Mouse (Mus musculus): Measurements from ENCODE around the gene Zswim8. TPM values are rescaled to one million over a fixed set of nuclear protein-coding genes. Genes with fewer than 3 reads are reported as not detected.
A peak's percentile ranks its signal among the peaks of the same experiment; 100 is the strongest.
"Not testable (repeated sequence)": the region's sequence is repeated elsewhere in the genome, so short reads cannot be mapped to it uniquely, and the experiment has no call there.

Gene Zswim8
- polyA plus RNA-seq, 1 experiment from 2014 or later, result 21.6 TPM

- Histone ChIP-seq H3K4me3 (ENCODE audit: low read depth, low read length) (peak overlapping the region; percentile 63), H3K4me2 (ENCODE audit: low read depth, low read length) (peak overlapping the region; percentile 58), H3K27ac (replicated peaks; ENCODE audit: low read depth, low read length) (0 out of 2 replicates have a peak overlapping the region, but pooled peaks have one; percentile 59), H3K9ac (replicated peaks; ENCODE audit: low read length) (peak overlapping the region; percentile 79)
- H3K36me3 ChIP-seq (replicated peaks; ENCODE audit: control insufficient read depth, insufficient read depth, low read depth, low read length); DNase-seq (ENCODE audit: low spot score); ATAC-seq (replicated peaks; ENCODE audit: insufficient number of reproducible peaks, low FRiP score, low TSS enrichment, low read depth); H3K9me3 ChIP-seq (replicated peaks; ENCODE audit: control insufficient read depth, low read length); H3K4me1 ChIP-seq (ENCODE audit: control insufficient read depth, insufficient read depth, low read length); H3K27me3 ChIP-seq (ENCODE audit: control insufficient read depth, insufficient read depth, low read length): not testable (repeated sequence)
- 15% methylated on average over 7 of the region's 8 CpGs for WGBS
Observed at GRCm38 (mm10) chr14:20703461-20703860, 3.9 kb upstream of the Zswim8 start.

- Histone ChIP-seq H3K27me3 (ENCODE audit: control insufficient read depth, insufficient read depth, low read length) (no peaks in the 10 kb centered on the region), H3K9me3 (replicated peaks; ENCODE audit: control insufficient read depth, low read length) (no peaks in the 10 kb centered on the region), H3K27ac (replicated peaks; ENCODE audit: low read depth, low read length) (no peak overlapping the region), H3K4me2 (ENCODE audit: low read depth, low read length) (peak overlapping the region; percentile 65), H3K36me3 (replicated peaks; ENCODE audit: control insufficient read depth, insufficient read depth, low read depth, low read length) (peaks cover 7% of the 10 kb centered on the region), H3K4me3 (ENCODE audit: low read depth, low read length) (peak overlapping the region; percentile 94), H3K4me1 (ENCODE audit: control insufficient read depth, insufficient read depth, low read length) (no peaks in the 10 kb centered on the region; the same call in 1 of the 2 replicates), H3K9ac (replicated peaks; ENCODE audit: low read length) (peak overlapping the region; percentile 93)
- WGBS, result 12% methylated on average over 10 of the region's 10 CpGs
- ATAC-seq (replicated peaks; ENCODE audit: insufficient number of reproducible peaks, low FRiP score, low TSS enrichment, low read depth) (no peak), DNase-seq (ENCODE audit: low spot score) (no peak)
Observed at GRCm38 (mm10) chr14:20708239-20708638, 887 bp downstream of the Zswim8 start.

GRCm38 (mm10) chr14:20713832-20714231, 6.5 kb downstream of the Zswim8 start:
- H3K4me2 ChIP-seq (ENCODE audit: low read depth, low read length), result no peak overlapping the region
- DNase-seq (ENCODE audit: low spot score), result no peak
- H3K27ac ChIP-seq (replicated peaks; ENCODE audit: low read depth, low read length), result no peak overlapping the region
- 80% methylated on average over 11 of the region's 11 CpGs for WGBS
- no peak for ATAC-seq (replicated peaks; ENCODE audit: insufficient number of reproducible peaks, low FRiP score, low TSS enrichment, low read depth)
- peaks cover 33% of the 10 kb centered on the region for H3K36me3 ChIP-seq (replicated peaks; ENCODE audit: control insufficient read depth, insufficient read depth, low read depth, low read length)
- no peaks in the 10 kb centered on the region for H3K27me3 ChIP-seq (ENCODE audit: control insufficient read depth, insufficient read depth, low read length)
- H3K9ac ChIP-seq (replicated peaks; ENCODE audit: low read length), result no peak overlapping the region
- no peak overlapping the region for H3K4me3 ChIP-seq (ENCODE audit: low read depth, low read length)
- no peaks in the 10 kb centered on the region for H3K9me3 ChIP-seq (replicated peaks; ENCODE audit: control insufficient read depth, low read length)
- H3K4me1 ChIP-seq (ENCODE audit: control insufficient read depth, insufficient read depth, low read length), result no peaks in the 10 kb centered on the region; the same call in 1 of the 2 replicates

GRCm38 (mm10) chr14:20718443-20718842, 11.1 kb downstream of the Zswim8 start:
- Histone ChIP-seq H3K27ac (replicated peaks; ENCODE audit: low read depth, low read length) (no peak overlapping the region), H3K36me3 (replicated peaks; ENCODE audit: control insufficient read depth, insufficient read depth, low read depth, low read length) (peaks cover 33% of the 10 kb centered on the region), H3K27me3 (ENCODE audit: control insufficient read depth, insufficient read depth, low read length) (no peaks in the 10 kb centered on the region), H3K9me3 (replicated peaks; ENCODE audit: control insufficient read depth, low read length) (no peaks in the 10 kb centered on the region), H3K4me3 (ENCODE audit: low read depth, low read length) (no peak overlapping the region), H3K4me1 (ENCODE audit: control insufficient read depth, insufficient read depth, low read length) (no peaks in the 10 kb centered on the region), H3K9ac (replicated peaks; ENCODE audit: low read length) (no peak overlapping the region), H3K4me2 (ENCODE audit: low read depth, low read length) (no peak overlapping the region)
- ATAC-seq (replicated peaks; ENCODE audit: insufficient number of reproducible peaks, low FRiP score, low TSS enrichment, low read depth) (no peak), DNase-seq (ENCODE audit: low spot score) (no peak)
- 90% methylated on average over 10 of the region's 10 CpGs for WGBS

- ATAC-seq (replicated peaks; ENCODE audit: insufficient number of reproducible peaks, low FRiP score, low TSS enrichment, low read depth), result no peak
- Histone ChIP-seq H3K4me1 (ENCODE audit: control insufficient read depth, insufficient read depth, low read length) (no peaks in the 10 kb centered on the region), H3K27me3 (ENCODE audit: control insufficient read depth, insufficient read depth, low read length) (no peaks in the 10 kb centered on the region), H3K36me3 (replicated peaks; ENCODE audit: control insufficient read depth, insufficient read depth, low read depth, low read length) (peaks cover 27% of the 10 kb centered on the region), H3K9me3 (replicated peaks; ENCODE audit: control insufficient read depth, low read length) (no peaks in the 10 kb centered on the region), H3K27ac (replicated peaks; ENCODE audit: low read depth, low read length) (no peak overlapping the region), H3K4me3 (ENCODE audit: low read depth, low read length) (no peak overlapping the region), H3K9ac (replicated peaks; ENCODE audit: low read length) (no peak overlapping the region), H3K4me2 (ENCODE audit: low read depth, low read length) (no peak overlapping the region)
- WGBS, result 91% methylated on average over 12 of the region's 12 CpGs
- no peak for DNase-seq (ENCODE audit: low spot score)
Observed at GRCm38 (mm10) chr14:20719767-20720166, 12.4 kb downstream of the Zswim8 start.

GRCm38 (mm10) chr14:20721371-20721770, 14.0 kb downstream of the Zswim8 start:
- no peak overlapping the region for H3K9ac ChIP-seq (replicated peaks; ENCODE audit: low read length)
- no peaks in the 10 kb centered on the region for H3K9me3 ChIP-seq (replicated peaks; ENCODE audit: control insufficient read depth, low read length)
- H3K27ac ChIP-seq (replicated peaks; ENCODE audit: low read depth, low read length), result no peak overlapping the region
- ATAC-seq (replicated peaks; ENCODE audit: insufficient number of reproducible peaks, low FRiP score, low TSS enrichment, low read depth), result 0 out of 2 replicates have a peak, but pooled peaks have one; percentile 42
- H3K4me1 ChIP-seq (ENCODE audit: control insufficient read depth, insufficient read depth, low read length), result no peaks in the 10 kb centered on the region
- H3K27me3 ChIP-seq (ENCODE audit: control insufficient read depth, insufficient read depth, low read length), result no peaks in the 10 kb centered on the region
- no peak overlapping the region for H3K4me2 ChIP-seq (ENCODE audit: low read depth, low read length)
- no peak for DNase-seq (ENCODE audit: low spot score)
- peaks cover 18% of the 10 kb centered on the region for H3K36me3 ChIP-seq (replicated peaks; ENCODE audit: control insufficient read depth, insufficient read depth, low read depth, low read length)
- no peak overlapping the region for H3K4me3 ChIP-seq (ENCODE audit: low read depth, low read length)
- WGBS, result 90% methylated on average over 4 of the region's 4 CpGs

- whole genome bisulfite sequencing, result 94% methylated on average over 12 of the region's 12 CpGs
- H3K27me3 ChIP-seq (ENCODE audit: control insufficient read depth, insufficient read depth, low read length), result no peaks in the 10 kb centered on the region
- peaks cover 18% of the 10 kb centered on the region for H3K36me3 ChIP-seq (replicated peaks; ENCODE audit: control insufficient read depth, insufficient read depth, low read depth, low read length)
- DNase-seq (ENCODE audit: low spot score) (no peak), ATAC-seq (replicated peaks; ENCODE audit: insufficient number of reproducible peaks, low FRiP score, low TSS enrichment, low read depth) (no peak)
- H3K9ac ChIP-seq (replicated peaks; ENCODE audit: low read length), result no peak overlapping the region
- H3K9me3 ChIP-seq (replicated peaks; ENCODE audit: control insufficient read depth, low read length), result no peaks in the 10 kb centered on the region
- no peak overlapping the region for H3K27ac ChIP-seq (replicated peaks; ENCODE audit: low read depth, low read length)
- no peaks in the 10 kb centered on the region for H3K4me1 ChIP-seq (ENCODE audit: control insufficient read depth, insufficient read depth, low read length)
- no peak overlapping the region for H3K4me3 ChIP-seq (ENCODE audit: low read depth, low read length)
- no peak overlapping the region for H3K4me2 ChIP-seq (ENCODE audit: low read depth, low read length)
Observed at GRCm38 (mm10) chr14:20723006-20723405, 15.7 kb downstream of the Zswim8 start.

GRCm38 (mm10) chr14:20724043-20724442, 16.7 kb downstream of the Zswim8 start:
- H3K36me3 ChIP-seq (replicated peaks; ENCODE audit: control insufficient read depth, insufficient read depth, low read depth, low read length), result peaks cover 10% of the 10 kb centered on the region
- 43% methylated on average over 5 of the region's 5 CpGs for WGBS

More at GRCm38 (mm10) chr14:20724043-20724442, 16.7 kb downstream of the Zswim8 start:
- Histone ChIP-seq H3K9me3 (replicated peaks; ENCODE audit: control insufficient read depth, low read length) (no peaks in the 10 kb centered on the region), H3K9ac (replicated peaks; ENCODE audit: low read length) (no peak overlapping the region), H3K4me2 (ENCODE audit: low read depth, low read length) (no peak overlapping the region), H3K27me3 (ENCODE audit: control insufficient read depth, insufficient read depth, low read length) (no peaks in the 10 kb centered on the region), H3K4me3 (ENCODE audit: low read depth, low read length) (no peak overlapping the region), H3K27ac (replicated peaks; ENCODE audit: low read depth, low read length) (no peak overlapping the region), H3K4me1 (ENCODE audit: control insufficient read depth, insufficient read depth, low read length) (no peaks in the 10 kb centered on the region)
- peak; percentile 74 for DNase-seq (ENCODE audit: low spot score)
- no peak for ATAC-seq (replicated peaks; ENCODE audit: insufficient number of reproducible peaks, low FRiP score, low TSS enrichment, low read depth)
